Mouse (Mus musculus): ENCODE measurements around the gene Vmn1r23.
"Not testable (repeated sequence)": the region's sequence is repeated elsewhere in the genome, so short reads cannot be mapped to it uniquely, and the experiment has no call there.

The Vmn1r23 gene

DNA sequence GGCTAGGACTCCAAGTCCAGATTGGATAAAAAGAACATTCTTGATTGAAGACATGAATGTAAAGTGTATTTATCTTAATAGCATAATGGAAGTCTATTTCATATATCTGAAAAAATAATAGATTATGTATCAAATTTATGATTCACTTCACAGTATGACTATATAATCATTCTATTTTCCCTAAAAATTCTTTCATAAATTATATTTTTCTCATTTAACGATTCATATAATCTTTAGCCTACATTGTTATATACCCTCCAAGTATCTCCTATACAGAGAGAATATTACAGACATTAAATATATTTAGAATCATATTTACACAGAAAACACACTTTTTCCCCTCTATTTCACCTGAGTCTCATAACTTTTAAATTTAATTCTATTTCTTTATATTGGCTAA, at the start of gene Vmn1r23:
Gene Vmn1r23 (minus strand): TSS at position 101 of the 400 bp plus-strand sequence.
- DNase-seq = no peak

GRCm38 (mm10) chr6:57961403-57961802, 34.8 kb upstream of the Vmn1r23 start, which contains the start of gene Vmn1r24:
Vmn1r24 (minus strand) TSS chr6:57961503.
- DNase-seq = not testable (repeated sequence)

DNA sequence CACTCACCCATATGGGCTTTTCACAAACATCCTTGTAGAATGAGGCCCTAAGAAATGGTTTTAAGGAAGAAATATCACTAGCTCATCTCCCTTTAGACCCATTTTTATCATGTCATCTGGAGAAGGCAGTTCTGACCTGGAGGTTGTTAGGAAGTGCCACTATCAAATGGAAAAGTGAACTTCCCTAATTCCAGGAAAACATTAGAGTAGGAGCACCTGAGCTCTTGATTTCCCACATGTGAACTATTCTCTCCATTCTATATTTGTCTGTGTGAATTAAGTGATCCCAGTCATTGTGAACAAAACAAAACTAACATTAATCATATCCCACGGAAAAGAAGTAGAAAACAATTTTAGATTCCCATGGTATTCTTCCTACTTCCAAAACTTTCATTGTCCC, 18.7 kb downstream of the Vmn1r23 start, which contains the start of gene Vmn1r22:
Gene Vmn1r22 (minus strand): TSS at position 101 of the 400 bp plus-strand sequence.
- no peak for DNase-seq

Data from lung, postnatal 14 days (tissue).